Mouse (Mus musculus): Measurements from ENCODE around the gene Mst1r.

GRCm38 (mm10) chr9:107900840-107901626 lies 5.6 kb upstream of the Mst1r start:
- TF ChIP-seq CTCF (IDR thresholded peaks at IDR 0.05; ENCODE audit: low read depth) (peak; percentile 81), EP300 (IDR thresholded peaks at IDR 0.05; ENCODE audit: low read depth) (no peak)
